Mouse (Mus musculus) MEL (cell line): ENCODE measurements around the gene Sirpb1a. TPM values are rescaled to one million over a fixed set of nuclear protein-coding genes. Genes with fewer than 3 reads are reported as not detected.
"Not testable (repeated sequence)": the region's sequence is repeated elsewhere in the genome, so short reads cannot be mapped to it uniquely, and the experiment has no call there.

Experiments
- DNase-seq: peaks from one replicate; pipeline ENCODE4 v3.0.0; 2011; ENCODE audit warnings: low read depth, low spot score
- H3K27ac ChIP-seq: 2 replicates; pipeline ENCODE4 v1.5.1; 2012; ENCODE audit warnings: low read depth, mild to moderate bottlenecking, control low read depth, low read length, moderate library complexity; ENCODE audit not compliant: control insufficient read depth
- H3K27me3 ChIP-seq, 2 experiments: fragments of 150-350 bp in 1 of 2; sonication (generic) in 1 of 2; 2 replicates each; pipeline ENCODE4 v1.6.1; 2012; ENCODE audit warnings: low read length in 2 of 2, mild to moderate bottlenecking in 2 of 2, improper control_type of control experiment in 1 of 2, moderate library complexity in 1 of 2; ENCODE audit not compliant: insufficient read depth in 2 of 2, control insufficient read depth in 1 of 2
- H3K36me3 ChIP-seq, 2 experiments: 2 replicates each; pipeline ENCODE4 v1.6.1; 2012 to 2014; ENCODE audit warnings: low read length in 2 of 2, improper control_type of control experiment in 1 of 2, inconsistent platforms in 1 of 2, mild to moderate bottlenecking in 1 of 2; ENCODE audit not compliant: insufficient read depth in 2 of 2, control insufficient read depth in 1 of 2
- H3K4me1 ChIP-seq, 2 experiments: fragments of 150-350 bp in 1 of 2; sonication (generic) in 1 of 2; 2 replicates each; pipeline ENCODE4 v1.6.1; 2012; ENCODE audit warnings: low read length in 2 of 2, improper control_type of control experiment in 1 of 2, mild to moderate bottlenecking in 1 of 2; ENCODE audit not compliant: insufficient read depth in 2 of 2, control insufficient read depth in 1 of 2
- H3K4me3 ChIP-seq, 2 experiments: fragments of 150-350 bp in 1 of 2; sonication (generic) in 1 of 2; 2 replicates each; pipeline ENCODE4 v1.5.1; 2012; ENCODE audit warnings: low read depth in 2 of 2, low read length in 2 of 2, mild to moderate bottlenecking in 2 of 2, moderate library complexity in 2 of 2, control low read depth in 1 of 2, improper control_type of control experiment in 1 of 2; ENCODE audit not compliant: control insufficient read depth in 1 of 2, insufficient read depth in 1 of 2
- H3K79me2 ChIP-seq: 2 replicates; pipeline ENCODE4 v1.6.1; 2012; ENCODE audit warnings: mild to moderate bottlenecking, low read length, moderate library complexity; ENCODE audit not compliant: control insufficient read depth, poor library complexity, insufficient read depth
- H3K9ac ChIP-seq: 2 replicates; pipeline ENCODE4 v1.6.1; 2012; ENCODE audit warnings: low read depth, mild to moderate bottlenecking, control low read depth, low read length, moderate library complexity; ENCODE audit not compliant: control insufficient read depth, poor library complexity, severe bottlenecking
- H3K9me3 ChIP-seq: fragments of 150-350 bp; sonication (generic); replicated peaks from 2 replicates; pipeline ENCODE4 v1.6.1; 2012; ENCODE audit warnings: mild to moderate bottlenecking, low read length, improper control_type of control experiment, moderate library complexity; ENCODE audit not compliant: insufficient read depth
- CTCF ChIP-seq, 3 experiments: IDR thresholded peaks in 2 of 3; conservative IDR thresholded peaks in 1 of 3; 2 replicates each; pipeline ENCODE4 v1.5.1; 2011 to 2012; ENCODE audit warnings: low read length in 3 of 3, low read depth in 2 of 3, mild to moderate bottlenecking in 2 of 3, improper control_type of control experiment in 1 of 3, inconsistent platforms in 1 of 3, mixed read lengths in 1 of 3, moderate library complexity in 1 of 3; ENCODE audit not compliant: control insufficient read depth in 1 of 3, insufficient read depth in 1 of 3, poor library complexity in 1 of 3, severe bottlenecking in 1 of 3
- GATA1 ChIP-seq: IDR thresholded peaks from 2 replicates; pipeline ENCODE4 v1.6.1; 2011; ENCODE audit warnings: low read depth, low read length, improper control_type of control experiment
- MAZ ChIP-seq: IDR thresholded peaks from 2 replicates; pipeline ENCODE4 v1.6.1; 2012; ENCODE audit warnings: low read depth, mild to moderate bottlenecking, inconsistent platforms, low read length, improper control_type of control experiment
- NRF1 ChIP-seq: IDR thresholded peaks from 2 replicates; pipeline ENCODE4 v1.6.1; 2014; ENCODE audit warnings: low read depth, mild to moderate bottlenecking, inconsistent platforms, low read length, improper control_type of control experiment, moderate library complexity; ENCODE audit not compliant: poor library complexity, insufficient read depth, severe bottlenecking
- POLR2A ChIP-seq, 2 experiments: IDR thresholded peaks; 2 replicates each; pipeline ENCODE4 v1.6.1; 2011 to 2012; ENCODE audit warnings: low read length in 2 of 2, mild to moderate bottlenecking in 2 of 2, control low read depth in 1 of 2, improper control_type of control experiment in 1 of 2, low read depth in 1 of 2, moderate library complexity in 1 of 2; ENCODE audit not compliant: control insufficient read depth in 1 of 2, insufficient read depth in 1 of 2, poor library complexity in 1 of 2
- SMC3 ChIP-seq: IDR thresholded peaks from 2 replicates; pipeline ENCODE4 v1.6.1; 2011; ENCODE audit warnings: low read depth, low read length, improper control_type of control experiment
- ZMIZ1 ChIP-seq: IDR thresholded peaks from 2 replicates; pipeline ENCODE4 v1.6.1; 2012; ENCODE audit warnings: low read depth, mild to moderate bottlenecking, inconsistent platforms, low read length, improper control_type of control experiment, moderate library complexity
- polyA plus RNA-seq, 2 experiments: library from polyadenylated mRNA; stranded (reverse) in 1 of 2; unstranded in 1 of 2; fragments of >175 nt in 1 of 2; fragments of >200 nt in 1 of 2; gene quantifications; 2 replicates each; pipeline versions ENCODE4 v1.2.1 to v1.2.4; 2012; ENCODE audit warnings: low replicate concordance in 2 of 2, low read depth in 1 of 2; ENCODE audit not compliant: insufficient read length in 2 of 2, insufficient read depth in 1 of 2, missing spikeins in 1 of 2
- total RNA-seq: library from RNA; depleted of rRNA; stranded (reverse); fragments of 300-350 nt; gene quantifications from 2 replicates; pipeline ENCODE4 v1.2.3, GENCODE M21; 2012

The Sirpb1a gene
- total and polyA plus RNA-seq, 3 experiments: not detected

DNA sequence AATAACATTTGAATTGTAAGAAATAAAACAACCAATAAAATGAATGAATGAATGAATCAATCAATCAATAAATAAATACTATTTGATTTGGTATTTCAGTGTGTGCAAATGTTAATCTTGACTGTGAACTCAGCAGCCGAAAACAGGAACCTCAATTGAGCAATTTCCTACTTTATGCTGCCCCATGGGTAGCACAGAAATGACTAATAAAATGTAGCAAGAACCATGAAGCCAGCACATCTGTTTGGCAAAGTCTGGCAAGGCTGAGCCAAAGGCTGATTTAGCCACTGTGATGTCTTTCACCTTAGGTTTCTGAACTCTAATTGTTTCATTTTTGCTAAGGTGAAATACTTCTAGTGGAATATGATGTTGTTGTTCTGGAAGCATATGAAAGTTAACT lies 1.6 kb upstream of the Sirpb1a start:
- H3K9me3 ChIP-seq: no peaks in the 10 kb centered on the region
- no peaks in the 10 kb centered on the region for H3K4me1 ChIP-seq
- H3K27ac ChIP-seq: no peak overlapping the region
- DNase-seq: no peak
- H3K27me3 ChIP-seq: no peaks in the 10 kb centered on the region
- no peak overlapping the region for H3K9ac ChIP-seq
- no peak overlapping the region for H3K4me3 ChIP-seq
- H3K36me3 ChIP-seq: no peaks in the 10 kb centered on the region
- H3K79me2 ChIP-seq: no peaks in the 10 kb centered on the region
- TF ChIP-seq GATA1 (no peak), POLR2A (IDR thresholded peaks at IDR 0.05; ENCODE audit: control insufficient read depth in 1 of 2, insufficient read depth in 1 of 2, low read depth in 1 of 2, low read length in 2 of 2, poor library complexity in 1 of 2) (no peak), ZMIZ1 (no peak), NRF1 (no peak), CTCF (IDR thresholded peaks at IDR 0.05 in 2 of 3, conservative IDR thresholded peaks at IDR 0.05 in 1 of 3; ENCODE audit: control insufficient read depth in 1 of 3, insufficient read depth in 1 of 3, low read depth in 2 of 3, low read length in 3 of 3, poor library complexity in 1 of 3, severe bottlenecking in 1 of 3) (no peak), SMC3 (no peak), MAZ (no peak)
- TF ChIP-seq, all 39 proteins: peak for 0

DNA sequence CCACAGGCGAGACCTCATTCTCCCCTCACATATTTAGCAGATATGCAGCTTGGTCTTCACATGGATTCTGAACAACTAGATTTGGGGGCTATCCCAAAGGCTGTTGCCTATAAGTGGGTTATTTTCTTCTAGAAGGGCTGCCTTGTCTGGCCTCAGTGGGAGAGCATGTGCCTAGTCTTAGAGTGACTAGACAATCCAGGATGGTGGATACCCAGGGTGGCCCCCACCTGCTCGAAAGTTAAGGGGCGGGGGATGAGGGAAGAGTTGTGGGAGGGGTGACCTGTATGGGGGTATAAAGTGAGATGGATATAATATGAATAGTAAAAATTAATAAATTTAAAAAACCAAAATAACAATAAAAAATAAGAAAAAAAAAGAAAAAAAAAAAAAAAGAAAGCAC lies 70.6 kb downstream of the Sirpb1a start:
- not testable (repeated sequence) for H3K4me3 ChIP-seq, H3K27ac ChIP-seq, H3K36me3 ChIP-seq, H3K9me3 ChIP-seq, DNase-seq, H3K79me2 ChIP-seq, H3K27me3 ChIP-seq, H3K9ac ChIP-seq, H3K4me1 ChIP-seq

DNA sequence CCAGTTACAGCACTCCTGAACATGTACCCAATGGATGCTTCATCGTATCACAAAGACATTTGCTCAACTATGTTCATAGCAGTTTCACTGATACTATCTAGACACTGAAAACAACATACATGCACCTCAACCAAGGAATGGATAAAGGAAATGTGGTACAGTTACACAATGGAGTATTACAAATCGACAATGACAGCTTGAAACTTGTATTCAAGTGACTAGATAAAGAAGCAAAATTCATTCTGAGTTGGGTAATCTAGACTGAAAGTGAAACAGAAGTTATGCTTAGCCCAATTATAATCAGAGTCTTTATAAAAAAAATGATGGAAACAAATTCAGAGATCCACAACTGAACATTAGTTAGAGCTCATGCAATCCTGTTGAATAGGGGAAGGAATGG lies 76.0 kb downstream of the Sirpb1a start:
- H3K4me1 ChIP-seq, DNase-seq: not testable (repeated sequence)

DNA sequence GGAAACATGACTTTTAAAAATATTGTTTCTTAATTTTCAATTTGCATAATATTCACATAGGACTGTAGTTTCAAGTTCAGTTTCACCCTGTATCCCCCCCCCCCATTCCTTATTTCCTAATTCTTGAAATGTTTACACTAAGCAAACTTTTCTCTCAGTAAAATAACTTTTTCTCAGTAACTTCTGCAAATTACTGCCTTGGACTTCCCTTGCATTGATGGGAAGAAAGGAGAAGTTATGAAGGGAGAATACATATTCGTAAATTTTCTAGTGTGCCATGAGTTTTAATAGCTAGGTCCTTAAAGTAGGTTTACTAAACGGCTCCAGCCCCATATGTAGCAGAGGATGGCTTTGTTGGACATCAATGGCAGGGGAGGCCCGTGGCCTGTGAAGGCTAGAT lies 80.7 kb downstream of the Sirpb1a start:
- not testable (repeated sequence) for H3K9ac ChIP-seq, H3K27ac ChIP-seq, H3K36me3 ChIP-seq, H3K9me3 ChIP-seq, H3K79me2 ChIP-seq, H3K4me3 ChIP-seq, H3K27me3 ChIP-seq, H3K4me1 ChIP-seq, DNase-seq

More for the DNA sequence above, 76.0 kb downstream of the Sirpb1a start:
- H3K9me3 ChIP-seq, H3K79me2 ChIP-seq, H3K27ac ChIP-seq, H3K36me3 ChIP-seq, H3K4me3 ChIP-seq, H3K27me3 ChIP-seq, H3K9ac ChIP-seq: not testable (repeated sequence)
